Mouse (Mus musculus): Measurements from ENCODE around the gene Nectin2. TPM values are rescaled to one million over a fixed set of nuclear protein-coding genes. Genes with fewer than 3 reads are reported as not detected.

Gene Nectin2
- polyA plus RNA-seq, 1 experiment from 2014 or later, result 112 TPM

DNA sequence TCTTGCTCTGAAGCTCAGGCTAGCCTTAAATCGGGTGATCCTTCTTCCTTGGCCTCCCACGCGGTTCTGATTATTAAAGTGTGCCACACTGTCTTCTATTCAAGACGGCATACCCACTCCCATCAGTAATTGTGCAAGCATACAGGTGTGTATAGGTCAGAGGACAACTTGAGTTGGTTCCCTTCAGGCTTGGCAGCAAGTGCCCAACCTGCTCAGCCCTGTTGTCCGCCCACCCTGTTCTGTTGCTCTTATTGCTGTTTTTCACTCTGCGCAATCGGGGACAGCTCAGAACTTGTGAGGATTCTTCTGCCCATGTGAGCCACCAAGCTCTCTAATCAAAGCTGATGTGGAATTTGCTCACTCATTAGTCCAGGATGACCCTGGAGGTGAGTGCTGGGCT lies 45.0 kb downstream of the Nectin2 start:
- ATAC-seq (replicated peaks; ENCODE audit: low FRiP score, low read depth) (no peak), DNase-seq (ENCODE audit: low spot score) (no peak)
- no peaks in the 10 kb centered on the region for H3K9me3 ChIP-seq (replicated peaks; ENCODE audit: low read length)
- no peak overlapping the region for H3K9ac ChIP-seq (ENCODE audit: low read depth, low read length)
- H3K4me3 ChIP-seq (replicated peaks; ENCODE audit: low read depth, low read length), result no peak overlapping the region
- no peaks in the 10 kb centered on the region for H3K27me3 ChIP-seq (ENCODE audit: insufficient read depth, low read length)
- no peak overlapping the region for H3K27ac ChIP-seq
- no peak for TF ChIP-seq CTCF (IDR thresholded peaks at IDR 0.05; ENCODE audit: low read depth)
- H3K4me1 ChIP-seq (replicated peaks; ENCODE audit: insufficient read depth, low read length), result peaks cover 7% of the 10 kb centered on the region; the same call in 1 of the 2 replicates
- WGBS, result 95% methylated on average over 7 of the region's 7 CpGs
- no peak overlapping the region for H3K4me2 ChIP-seq (ENCODE audit: low read length)
- peaks cover 31% of the 10 kb centered on the region for H3K36me3 ChIP-seq (ENCODE audit: insufficient read depth, low read length)

GRCm38 (mm10) chr7:19704475-19704874 lies 45.8 kb downstream of the Nectin2 start:
- WGBS, result 89% methylated on average over 4 of the region's 4 CpGs
- TF ChIP-seq CTCF (IDR thresholded peaks at IDR 0.05; ENCODE audit: low read depth), result no peak

DNA sequence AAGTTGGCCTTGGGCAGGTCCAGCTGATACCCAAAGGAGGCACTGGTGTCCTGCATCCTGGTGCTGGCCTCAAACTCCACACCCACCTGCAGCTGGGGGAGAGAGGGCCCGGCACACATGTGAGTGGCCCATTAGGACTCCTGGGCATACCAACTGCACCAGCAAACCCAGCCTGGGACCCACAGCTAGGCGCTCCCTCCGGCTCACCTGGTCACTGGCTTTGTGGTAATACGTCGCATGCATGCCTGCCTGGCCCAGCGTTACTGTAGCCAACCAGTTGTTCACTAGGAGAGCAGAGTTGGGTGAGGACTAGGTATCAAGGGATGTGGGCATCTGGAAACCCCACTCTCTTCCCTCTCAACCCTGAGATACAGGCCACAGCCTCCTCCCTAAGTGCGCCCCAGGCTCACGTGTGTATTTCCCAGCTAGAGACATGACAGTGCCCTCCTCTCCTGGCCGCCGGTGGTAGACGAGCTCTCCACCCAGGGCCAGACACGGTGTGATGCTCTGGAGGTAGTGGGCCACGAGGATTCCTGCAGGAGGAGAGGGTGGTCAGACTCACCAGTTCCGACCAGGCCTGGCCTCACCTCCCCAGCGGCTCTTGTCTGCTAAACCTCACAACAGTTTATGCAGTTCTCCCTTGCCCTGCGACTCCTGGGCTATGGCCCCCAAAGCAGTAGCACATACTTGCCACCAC lies 47.3 kb downstream of the Nectin2 start:
- Histone ChIP-seq H3K36me3 (ENCODE audit: insufficient read depth, low read length) (peaks cover 16% of the 10 kb centered on the region; the same call in 1 of the 2 replicates), H3K27ac (no peak overlapping the region), H3K9me3 (replicated peaks; ENCODE audit: low read length) (no peaks in the 10 kb centered on the region)

More at GRCm38 (mm10) chr7:19704475-19704874, 45.8 kb downstream of the Nectin2 start:
- Histone ChIP-seq H3K4me3 (replicated peaks; ENCODE audit: low read depth, low read length) (no peak overlapping the region), H3K27me3 (ENCODE audit: insufficient read depth, low read length) (no peaks in the 10 kb centered on the region), H3K9ac (ENCODE audit: low read depth, low read length) (no peak overlapping the region), H3K27ac (no peak overlapping the region), H3K4me2 (ENCODE audit: low read length) (no peak overlapping the region), H3K4me1 (replicated peaks; ENCODE audit: insufficient read depth, low read length) (peaks cover 8% of the 10 kb centered on the region; the same call in 1 of the 2 replicates), H3K36me3 (ENCODE audit: insufficient read depth, low read length) (peaks cover 25% of the 10 kb centered on the region), H3K9me3 (replicated peaks; ENCODE audit: low read length) (no peaks in the 10 kb centered on the region)
- DNase-seq (ENCODE audit: low spot score), result no peak
- ATAC-seq (replicated peaks; ENCODE audit: low FRiP score, low read depth), result no peak

GRCm38 (mm10) chr7:19701069-19701761 lies 49.1 kb downstream of the Nectin2 start:
- Histone ChIP-seq H3K4me2 (ENCODE audit: low read length) (no peak overlapping the region), H3K4me3 (replicated peaks; ENCODE audit: low read depth, low read length) (no peak overlapping the region), H3K4me1 (replicated peaks; ENCODE audit: insufficient read depth, low read length) (peaks cover 8% of the 10 kb centered on the region), H3K27me3 (ENCODE audit: insufficient read depth, low read length) (no peaks in the 10 kb centered on the region), H3K27ac (peak overlapping the region; percentile 57), H3K9me3 (replicated peaks; ENCODE audit: low read length) (no peaks in the 10 kb centered on the region), H3K9ac (ENCODE audit: low read depth, low read length) (no peak overlapping the region), H3K36me3 (ENCODE audit: insufficient read depth, low read length) (0 out of 2 replicates have a peak, but pooled peaks cover 5% of the 10 kb centered on the region)
- peak; percentile 81 for TF ChIP-seq CTCF (IDR thresholded peaks at IDR 0.05; ENCODE audit: low read depth)
- DNase-seq (ENCODE audit: low spot score) (peak; percentile 93), ATAC-seq (replicated peaks; ENCODE audit: low FRiP score, low read depth) (peak; percentile 88)
- 29% methylated on average over 22 of the region's 22 CpGs for WGBS

More for the DNA sequence above, 47.3 kb downstream of the Nectin2 start:
- Histone ChIP-seq H3K9ac (ENCODE audit: low read depth, low read length) (no peak overlapping the region), H3K27me3 (ENCODE audit: insufficient read depth, low read length) (no peaks in the 10 kb centered on the region), H3K4me1 (replicated peaks; ENCODE audit: insufficient read depth, low read length) (peaks cover 8% of the 10 kb centered on the region), H3K4me3 (replicated peaks; ENCODE audit: low read depth, low read length) (no peak overlapping the region), H3K4me2 (ENCODE audit: low read length) (no peak overlapping the region)
- TF ChIP-seq CTCF (IDR thresholded peaks at IDR 0.05; ENCODE audit: low read depth), result no peak
- DNase-seq (ENCODE audit: low spot score), result no peak
- 89% methylated on average over 16 of the region's 16 CpGs for WGBS
- ATAC-seq (replicated peaks; ENCODE audit: low FRiP score, low read depth), result no peak

- Histone ChIP-seq H3K27ac (peak overlapping the region; percentile 57), H3K27me3 (ENCODE audit: insufficient read depth, low read length) (no peaks in the 10 kb centered on the region), H3K9me3 (replicated peaks; ENCODE audit: low read length) (no peaks in the 10 kb centered on the region), H3K4me3 (replicated peaks; ENCODE audit: low read depth, low read length) (no peak overlapping the region), H3K4me2 (ENCODE audit: low read length) (no peak overlapping the region), H3K4me1 (replicated peaks; ENCODE audit: insufficient read depth, low read length) (peaks cover 8% of the 10 kb centered on the region), H3K9ac (ENCODE audit: low read depth, low read length) (no peak overlapping the region), H3K36me3 (ENCODE audit: insufficient read depth, low read length) (0 out of 2 replicates have a peak, but pooled peaks cover 4% of the 10 kb centered on the region)
- ATAC-seq (replicated peaks; ENCODE audit: low FRiP score, low read depth), result peak; percentile 8; the same call in 1 of the 2 replicates
- 61% methylated on average over 12 of the region's 12 CpGs for WGBS
- no peak for TF ChIP-seq CTCF (IDR thresholded peaks at IDR 0.05; ENCODE audit: low read depth)
- DNase-seq (ENCODE audit: low spot score), result no peak
Observed at GRCm38 (mm10) chr7:19700299-19701068, 49.8 kb downstream of the Nectin2 start.

DNA sequence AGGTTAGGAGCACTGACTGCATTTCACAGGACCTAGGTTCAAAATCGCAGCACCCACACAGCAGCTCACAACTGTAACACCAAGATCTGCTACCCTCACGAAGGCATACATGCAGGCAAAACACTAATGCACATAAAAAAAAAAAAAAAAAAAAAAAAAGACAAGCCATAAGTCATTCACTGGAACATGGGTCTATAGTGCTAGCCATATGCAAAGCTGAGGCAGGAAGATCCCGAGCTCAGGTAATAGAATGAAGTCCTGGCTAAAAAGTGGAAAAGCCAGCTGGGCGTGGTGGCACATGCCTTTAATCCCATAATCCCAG lies 50.5 kb downstream of the Nectin2 start:
- Histone ChIP-seq H3K9ac (ENCODE audit: low read depth, low read length) (no peak overlapping the region), H3K27ac (no peak overlapping the region), H3K27me3 (ENCODE audit: insufficient read depth, low read length) (no peaks in the 10 kb centered on the region), H3K4me2 (ENCODE audit: low read length) (no peak overlapping the region), H3K4me3 (replicated peaks; ENCODE audit: low read depth, low read length) (no peak overlapping the region), H3K36me3 (ENCODE audit: insufficient read depth, low read length) (0 out of 2 replicates have a peak, but pooled peaks cover 2% of the 10 kb centered on the region), H3K4me1 (replicated peaks; ENCODE audit: insufficient read depth, low read length) (peaks cover 8% of the 10 kb centered on the region), H3K9me3 (replicated peaks; ENCODE audit: low read length) (no peaks in the 10 kb centered on the region)
- no peak for TF ChIP-seq CTCF (IDR thresholded peaks at IDR 0.05; ENCODE audit: low read depth)
- DNase-seq (ENCODE audit: low spot score) (no peak), ATAC-seq (replicated peaks; ENCODE audit: low FRiP score, low read depth) (no peak)
- WGBS, result 74% methylated on average over 4 of the region's 4 CpGs
